Mouse (Mus musculus) gastrocnemius, adult 18-20 months (tissue): Measurements from ENCODE around the gene Zbtb4. TPM values are rescaled to one million over a fixed set of nuclear protein-coding genes. Genes with fewer than 3 reads are reported as not detected.

Experiments
- total RNA-seq, 2 experiments: library from RNA; stranded (reverse); gene quantifications; 2 replicates each; pipeline ENCODE4 v1.2.3; 2021

Zbtb4 gene
- total RNA-seq, 2 experiments from 2014 or later: 37.1 to 37.5 TPM

Other genes starting within 250 kb of the Zbtb4 start
- under 1 TPM; 0.14 to 0.83 TPM for gene Dnah2, start 216.8 kb upstream of the Zbtb4 start, total RNA-seq
- under 1 TPM; 0.37 to 0.74 TPM for gene Efnb3, start 205.7 kb upstream of the Zbtb4 start, total RNA-seq
- gene Wrap53, start 185.7 kb upstream of the Zbtb4 start, total RNA-seq: 1 to 10 TPM; 3.2 to 3.3 TPM
- 10 to 100 TPM; 12.9 to 15.3 TPM for gene Trp53, start 185.6 kb upstream of the Zbtb4 start, total RNA-seq
- gene Atp1b2, start 160.0 kb upstream of the Zbtb4 start, total RNA-seq: 100 to 1,000 TPM; 347 to 393 TPM
- gene Shbg, start 148.0 kb upstream of the Zbtb4 start, total RNA-seq: not detected
- gene Sat2, start 143.9 kb upstream of the Zbtb4 start, total RNA-seq: 1 to 10 TPM; 2.5 to 2.6 TPM
- 100 to 1,000 TPM; 101 to 106 TPM for gene Fxr2, start 132.9 kb upstream of the Zbtb4 start, total RNA-seq
- gene Sox15, start 110.6 kb upstream of the Zbtb4 start, total RNA-seq: not detected
- 1 to 10 TPM; 7.5 to 9.5 TPM for gene Mpdu1, start 103.3 kb upstream of the Zbtb4 start, total RNA-seq
- 1 to 10 TPM; 1.2 to 4.0 TPM for gene Cd68, start 99.8 kb upstream of the Zbtb4 start, total RNA-seq
- 10 to 100 TPM; 69.6 to 97.7 TPM for gene Eif4a1, start 93.5 kb upstream of the Zbtb4 start, total RNA-seq
- 10 to 100 TPM; 21.9 to 25.4 TPM for gene Senp3, start 83.8 kb upstream of the Zbtb4 start, total RNA-seq
- gene Tnfsf13, start 80.1 kb upstream of the Zbtb4 start, total RNA-seq: under 1 TPM; 0.62 to 0.64 TPM
- 10 to 100 TPM in 1 of 2 experiments, 1 to 10 TPM in 1; 7.4 to 10.4 TPM for gene Tnfsf12, start 70.1 kb upstream of the Zbtb4 start, total RNA-seq
- 1 to 10 TPM; 1.1 to 1.3 TPM for gene Tnfsfm13, start 69.8 kb upstream of the Zbtb4 start, total RNA-seq
- 10 to 100 TPM; 33.0 to 33.9 TPM for gene Polr2a, start 7.3 kb upstream of the Zbtb4 start, total RNA-seq
- gene Slc35g3, start 3.9 kb upstream of the Zbtb4 start, total RNA-seq: not detected
- 10 to 100 TPM; 30.6 to 31.2 TPM for gene Chrnb1, start 30.0 kb downstream of the Zbtb4 start, total RNA-seq
- gene Fgf11, start 35.9 kb downstream of the Zbtb4 start, total RNA-seq: 1 to 10 TPM; 3.5 to 4.0 TPM
- under 1 TPM; 0.14 to 0.18 TPM for gene Tmem102, start 39.7 kb downstream of the Zbtb4 start, total RNA-seq
- not detected for gene Gm39566, start 49.4 kb downstream of the Zbtb4 start, total RNA-seq
- not detected for gene Spem2, start 52.6 kb downstream of the Zbtb4 start, total RNA-seq
- not detected for gene Spem1, start 56.3 kb downstream of the Zbtb4 start, total RNA-seq
- 1 to 10 TPM; 1.9 to 2.9 TPM for gene Nlgn2, start 71.9 kb downstream of the Zbtb4 start, total RNA-seq
- gene Tmem256, start 72.6 kb downstream of the Zbtb4 start, total RNA-seq: 100 to 1,000 TPM; 141 to 164 TPM
- 10 to 100 TPM; 10.1 to 12.7 TPM for gene Plscr3, start 80.5 kb downstream of the Zbtb4 start, total RNA-seq
- gene Tnk1, start 92.8 kb downstream of the Zbtb4 start, total RNA-seq: under 1 TPM in 1 of 2 experiments, not detected in 1; 0.07 TPM
- gene Tmem95, start 112.1 kb downstream of the Zbtb4 start, total RNA-seq: not detected
- 1 to 10 TPM; 1.3 to 1.5 TPM for gene Kctd11, start 115.5 kb downstream of the Zbtb4 start, total RNA-seq
- gene Acap1, start 129.6 kb downstream of the Zbtb4 start, total RNA-seq: under 1 TPM; 0.21 to 0.30 TPM
- gene 2810408A11Rik, start 135.1 kb downstream of the Zbtb4 start, total RNA-seq: under 1 TPM; 0.24 to 0.25 TPM
- 10 to 100 TPM; 25.9 to 27.4 TPM for gene Neurl4, start 135.2 kb downstream of the Zbtb4 start, total RNA-seq
- 10 to 100 TPM; 50.8 to 55.8 TPM for gene Gps2, start 148.0 kb downstream of the Zbtb4 start, total RNA-seq
- gene Eif5a, start 156.0 kb downstream of the Zbtb4 start, total RNA-seq: 100 to 1,000 TPM; 408 to 425 TPM
- 10 to 100 TPM in 1 of 2 experiments, 1 to 10 TPM in 1; 9.3 to 11.4 TPM for gene Ybx2, start 169.9 kb downstream of the Zbtb4 start, total RNA-seq
- 100 to 1,000 TPM; 424 to 439 TPM for gene Slc2a4, start 182.3 kb downstream of the Zbtb4 start, total RNA-seq
- gene Cldn7, start 198.9 kb downstream of the Zbtb4 start, total RNA-seq: not detected
- gene Ctdnep1, start 215.2 kb downstream of the Zbtb4 start, total RNA-seq: 100 to 1,000 TPM; 222 to 237 TPM
- 10 to 100 TPM; 35.1 to 35.3 TPM for gene Elp5, start 216.6 kb downstream of the Zbtb4 start, total RNA-seq
- gene Gabarap, start 225.2 kb downstream of the Zbtb4 start, total RNA-seq: 100 to 1,000 TPM; 211 to 222 TPM
- 10 to 100 TPM; 18.0 to 19.2 TPM for gene Phf23, start 229.9 kb downstream of the Zbtb4 start, total RNA-seq
- 1 to 10 TPM; 3.5 to 4.3 TPM for gene Dvl2, start 234.7 kb downstream of the Zbtb4 start, total RNA-seq
- gene Acadvl, start 249.5 kb downstream of the Zbtb4 start, total RNA-seq: 100 to 1,000 TPM; 319 to 378 TPM